Mouse (Mus musculus): ENCODE data around the gene Arap1. TPM values are rescaled to one million over a fixed set of nuclear protein-coding genes. Genes with fewer than 3 reads are reported as not detected.

Arap1 gene
- polyA plus RNA-seq, 1 experiment from 2014 or later, result 29.2 TPM

DNA sequence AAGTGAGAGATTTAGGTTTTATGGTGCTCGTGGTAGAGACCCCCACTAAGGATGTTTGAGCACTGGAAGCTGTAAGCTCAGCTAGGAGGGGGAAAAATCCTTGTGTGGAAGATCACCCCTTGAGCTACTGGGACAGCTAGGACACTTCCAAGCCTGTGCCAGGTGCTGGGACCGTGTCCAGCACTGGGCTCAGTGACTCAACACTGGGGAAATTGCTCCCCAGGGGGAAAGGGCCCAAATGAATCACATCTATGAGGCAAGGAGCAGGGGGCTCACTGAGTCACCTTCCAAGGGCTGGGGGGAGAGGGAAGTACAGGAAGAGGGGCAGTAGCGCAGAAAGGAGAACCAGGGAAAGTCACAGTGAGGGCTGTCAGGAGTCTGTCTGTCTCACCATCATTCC, 102.0 kb downstream of the Arap1 start:
- Histone ChIP-seq H3K9ac (ENCODE audit: low read length) (no peak overlapping the region), H3K9me3 (ENCODE audit: control insufficient read depth, low read length) (no peaks in the 10 kb centered on the region), H3K4me1 (ENCODE audit: control insufficient read depth in 2 of 2, insufficient read depth in 2 of 2, low read length in 2 of 2) (peaks cover 2 to 4% of the 10 kb centered on the region in 2 experiments; a peak in 2 of 4 replicates), H3K4me3 (ENCODE audit: control insufficient read depth in 1 of 2, insufficient read depth in 1 of 2, low read depth in 1 of 2, low read length in 2 of 2) (no peak overlapping the region), H3K27ac (replicated peaks in 1 of 2; ENCODE audit: control insufficient read depth in 1 of 2, insufficient read depth in 1 of 2, low read depth in 2 of 2, low read length in 2 of 2) (no peak overlapping the region), H3K36me3 (ENCODE audit: control insufficient read depth, insufficient read depth, low read length) (no peaks in the 10 kb centered on the region), H3K4me2 (ENCODE audit: low read length) (no peak overlapping the region), H3K27me3 (ENCODE audit: control insufficient read depth, insufficient read depth, low read length) (peaks cover 34% of the 10 kb centered on the region)
- no peak for ATAC-seq (ENCODE audit: insufficient number of reproducible peaks, insufficient read depth, low FRiP score, low read depth)
- WGBS, result 35% methylated on average over 3 of the region's 3 CpGs

DNA sequence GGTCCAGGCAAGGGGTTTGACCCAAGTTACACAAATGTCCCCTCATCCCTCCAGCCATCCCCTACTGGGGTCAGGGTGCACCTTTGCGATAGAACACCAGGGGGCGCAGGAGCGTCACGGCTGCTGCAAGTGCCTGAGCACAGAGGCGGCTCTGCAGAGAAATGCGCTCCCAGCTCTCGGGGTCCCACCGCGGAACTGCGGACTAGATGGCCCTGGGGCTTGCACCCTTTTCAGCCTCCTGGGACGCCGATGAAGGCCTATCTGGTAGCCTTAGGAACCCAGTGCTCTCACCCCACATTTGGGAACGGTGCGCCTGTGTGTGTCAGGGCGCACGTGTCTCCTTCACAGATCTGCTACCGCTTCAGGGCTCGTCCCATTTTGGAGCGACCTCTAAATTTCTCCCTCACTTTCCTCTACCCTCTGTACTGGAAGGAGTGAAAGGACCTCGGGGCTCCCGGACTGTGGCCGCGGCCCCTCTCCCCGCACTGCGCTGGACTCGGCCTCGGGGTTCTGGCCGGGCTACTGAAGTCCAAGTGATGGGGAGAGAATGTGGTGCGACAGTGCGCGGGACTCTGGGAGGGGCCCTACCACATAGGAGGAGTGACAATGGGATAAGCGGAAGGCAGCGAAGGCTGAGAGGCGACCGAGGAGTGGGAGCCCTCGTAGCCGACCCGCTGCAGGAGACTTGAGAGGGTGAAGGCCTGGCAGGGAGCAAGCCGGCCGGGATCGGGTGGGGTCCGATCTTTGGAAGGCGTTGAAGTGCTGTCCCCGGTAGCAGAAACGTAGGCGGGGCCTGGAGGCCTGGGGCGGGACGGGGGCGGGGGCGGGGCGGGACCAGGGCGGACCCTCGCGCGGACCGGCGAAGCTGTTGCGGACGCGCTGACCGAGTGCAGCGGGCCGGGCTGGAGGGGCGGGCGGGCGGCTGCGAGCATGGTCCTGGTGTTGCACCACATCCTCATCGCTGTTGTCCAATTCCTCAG, 102.8 kb downstream of the Arap1 start:
- peak; percentile 68 for ATAC-seq (ENCODE audit: insufficient number of reproducible peaks, insufficient read depth, low FRiP score, low read depth)
- H3K27me3 ChIP-seq (ENCODE audit: control insufficient read depth, insufficient read depth, low read length), result peaks cover 42% of the 10 kb centered on the region
- WGBS, result under 1% methylated on average over 65 of the region's 68 CpGs

DNA sequence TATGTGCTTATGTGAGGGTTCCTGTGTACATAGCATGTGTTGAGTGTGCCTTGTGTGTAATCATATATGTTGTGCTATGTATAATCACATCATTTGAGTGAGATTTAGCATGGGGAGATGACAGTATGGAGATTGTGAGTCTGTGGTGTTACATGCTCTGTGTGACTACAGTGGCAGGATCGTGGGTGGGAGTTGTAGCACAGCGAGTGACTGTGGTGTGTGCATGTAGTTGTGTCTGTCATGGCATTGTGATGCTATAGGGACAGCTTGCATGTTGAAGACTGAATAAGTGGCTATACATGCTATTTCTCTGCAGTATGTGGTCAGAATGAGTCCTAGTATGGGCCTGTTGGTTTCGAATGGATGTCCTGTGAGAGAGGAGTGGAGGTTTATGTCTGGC, 104.8 kb downstream of the Arap1 start:
- H3K4me1 ChIP-seq (ENCODE audit: control insufficient read depth in 2 of 2, insufficient read depth in 2 of 2, low read length in 2 of 2), result peaks cover 2 to 4% of the 10 kb centered on the region in 2 experiments; a peak in 2 of 4 replicates
- H3K9me3 ChIP-seq (ENCODE audit: control insufficient read depth, low read length), result no peaks in the 10 kb centered on the region
- H3K9ac ChIP-seq (ENCODE audit: low read length), result no peak overlapping the region
- peak overlapping the region; percentile 16 to 57; a peak in 2 of 4 replicates for H3K4me3 ChIP-seq (ENCODE audit: control insufficient read depth in 1 of 2, insufficient read depth in 1 of 2, low read depth in 1 of 2, low read length in 2 of 2)
- H3K27me3 ChIP-seq (ENCODE audit: control insufficient read depth, insufficient read depth, low read length), result peaks cover 52% of the 10 kb centered on the region
- peak overlapping the region; percentile 97 for H3K4me2 ChIP-seq (ENCODE audit: low read length)
- H3K27ac ChIP-seq (replicated peaks in 1 of 2; ENCODE audit: control insufficient read depth in 1 of 2, insufficient read depth in 1 of 2, low read depth in 2 of 2, low read length in 2 of 2), result no peak overlapping the region
- no peak for ATAC-seq (ENCODE audit: insufficient number of reproducible peaks, insufficient read depth, low FRiP score, low read depth)
- 73% methylated on average over 3 of the region's 3 CpGs for WGBS
- H3K36me3 ChIP-seq (ENCODE audit: control insufficient read depth, insufficient read depth, low read length), result no peaks in the 10 kb centered on the region

More for the DNA sequence above, 102.8 kb downstream of the Arap1 start:
- peak overlapping the region; percentile 57 to 62 for H3K4me3 ChIP-seq (ENCODE audit: control insufficient read depth in 1 of 2, insufficient read depth in 1 of 2, low read depth in 1 of 2, low read length in 2 of 2)
- no peaks in the 10 kb centered on the region for H3K9me3 ChIP-seq (ENCODE audit: control insufficient read depth, low read length)
- H3K27ac ChIP-seq (replicated peaks in 1 of 2; ENCODE audit: control insufficient read depth in 1 of 2, insufficient read depth in 1 of 2, low read depth in 2 of 2, low read length in 2 of 2), result no peak overlapping the region
- H3K36me3 ChIP-seq (ENCODE audit: control insufficient read depth, insufficient read depth, low read length), result no peaks in the 10 kb centered on the region
- peaks cover 2 to 4% of the 10 kb centered on the region in 2 experiments; a peak in 2 of 4 replicates for H3K4me1 ChIP-seq (ENCODE audit: control insufficient read depth in 2 of 2, insufficient read depth in 2 of 2, low read length in 2 of 2)
- peak overlapping the region; percentile 97 for H3K4me2 ChIP-seq (ENCODE audit: low read length)
- peak overlapping the region; percentile 59 for H3K9ac ChIP-seq (ENCODE audit: low read length)

DNA sequence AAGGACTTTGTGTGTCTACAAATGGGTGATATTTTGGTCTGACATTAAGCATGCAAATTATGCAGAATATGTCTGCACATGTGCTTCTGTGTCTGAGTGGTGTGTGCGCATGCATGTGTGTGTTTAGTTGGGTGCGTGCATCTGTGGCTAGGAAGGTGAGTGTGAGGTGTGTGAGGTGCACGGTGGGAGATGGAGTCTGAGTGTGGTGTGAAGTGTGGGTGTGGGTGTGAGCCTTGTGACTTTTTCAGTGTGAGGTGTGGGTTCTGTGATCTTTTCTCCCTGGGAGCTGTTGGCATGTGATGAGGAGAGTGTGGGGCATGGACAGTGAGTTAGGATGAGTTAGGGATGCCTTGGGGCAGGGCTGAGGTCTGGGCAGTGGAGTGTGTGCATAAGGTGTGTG, 105.4 kb downstream of the Arap1 start:
- WGBS, result 83% methylated on average over 3 of the region's 3 CpGs
- Histone ChIP-seq H3K4me1 (ENCODE audit: control insufficient read depth in 2 of 2, insufficient read depth in 2 of 2, low read length in 2 of 2) (peaks cover 2 to 4% of the 10 kb centered on the region in 2 experiments; a peak in 2 of 4 replicates), H3K27me3 (ENCODE audit: control insufficient read depth, insufficient read depth, low read length) (peaks cover 52% of the 10 kb centered on the region), H3K4me2 (ENCODE audit: low read length) (peak overlapping the region; percentile 97; the same call in 1 of the 2 replicates), H3K36me3 (ENCODE audit: control insufficient read depth, insufficient read depth, low read length) (no peaks in the 10 kb centered on the region), H3K9me3 (ENCODE audit: control insufficient read depth, low read length) (no peaks in the 10 kb centered on the region), H3K9ac (ENCODE audit: low read length) (no peak overlapping the region), H3K27ac (replicated peaks in 1 of 2; ENCODE audit: control insufficient read depth in 1 of 2, insufficient read depth in 1 of 2, low read depth in 2 of 2, low read length in 2 of 2) (no peak overlapping the region), H3K4me3 (ENCODE audit: control insufficient read depth in 1 of 2, insufficient read depth in 1 of 2, low read depth in 1 of 2, low read length in 2 of 2) (no peak overlapping the region)
- ATAC-seq (ENCODE audit: insufficient number of reproducible peaks, insufficient read depth, low FRiP score, low read depth), result no peak

DNA sequence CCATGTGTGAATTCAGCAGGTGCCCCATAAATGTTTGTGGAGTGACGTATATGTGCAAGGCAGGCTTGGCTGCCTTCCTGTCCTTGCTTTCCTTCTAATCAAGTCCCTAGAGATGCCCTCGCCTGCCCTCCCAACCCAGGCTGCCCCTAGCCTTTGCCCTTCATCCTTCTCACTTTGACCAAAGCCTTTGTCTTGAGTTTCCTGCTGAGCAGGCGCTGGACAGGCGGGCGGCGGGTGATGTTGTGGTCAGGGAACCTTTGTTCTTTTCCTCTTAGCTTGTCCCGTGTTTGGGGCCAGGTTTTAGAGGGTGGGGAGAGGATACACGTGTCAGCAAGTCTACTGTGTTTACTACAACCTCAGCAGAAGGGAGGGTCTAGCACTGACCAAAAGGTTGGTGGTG, 105.9 kb downstream of the Arap1 start:
- H3K4me2 ChIP-seq (ENCODE audit: low read length), result no peak overlapping the region
- no peaks in the 10 kb centered on the region for H3K36me3 ChIP-seq (ENCODE audit: control insufficient read depth, insufficient read depth, low read length)
- 34% methylated on average over 8 of the region's 8 CpGs for WGBS
- H3K4me3 ChIP-seq (ENCODE audit: control insufficient read depth in 1 of 2, insufficient read depth in 1 of 2, low read depth in 1 of 2, low read length in 2 of 2), result no peak overlapping the region
- H3K27ac ChIP-seq (replicated peaks in 1 of 2; ENCODE audit: control insufficient read depth in 1 of 2, insufficient read depth in 1 of 2, low read depth in 2 of 2, low read length in 2 of 2), result no peak overlapping the region
- H3K9ac ChIP-seq (ENCODE audit: low read length), result no peak overlapping the region
- peaks cover 52% of the 10 kb centered on the region for H3K27me3 ChIP-seq (ENCODE audit: control insufficient read depth, insufficient read depth, low read length)
- peaks cover 2 to 4% of the 10 kb centered on the region in 2 experiments; a peak in 2 of 4 replicates for H3K4me1 ChIP-seq (ENCODE audit: control insufficient read depth in 2 of 2, insufficient read depth in 2 of 2, low read length in 2 of 2)
- H3K9me3 ChIP-seq (ENCODE audit: control insufficient read depth, low read length), result no peaks in the 10 kb centered on the region
- ATAC-seq (ENCODE audit: insufficient number of reproducible peaks, insufficient read depth, low FRiP score, low read depth), result no peak

DNA sequence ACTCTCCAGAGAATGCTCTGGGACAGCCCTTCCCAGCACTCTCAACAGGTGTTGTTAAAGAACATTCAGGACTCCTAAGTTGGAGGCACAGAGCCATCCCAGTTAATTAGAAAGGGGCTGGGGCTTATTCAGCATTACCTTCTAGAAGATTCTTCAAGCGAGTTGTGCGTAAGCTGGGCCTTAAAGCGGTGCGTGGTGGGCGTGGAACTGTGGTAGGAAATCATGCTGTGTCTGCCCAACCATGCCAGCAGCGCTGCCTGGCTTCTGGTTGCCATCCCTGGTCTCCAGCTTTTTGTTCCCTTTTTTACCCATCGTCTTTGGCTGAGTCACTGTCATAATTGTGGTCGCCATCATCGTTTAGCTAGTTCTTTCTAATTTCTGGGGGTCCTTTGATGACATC, 106.6 kb downstream of the Arap1 start:
- H3K36me3 ChIP-seq (ENCODE audit: control insufficient read depth, insufficient read depth, low read length), result no peaks in the 10 kb centered on the region
- H3K4me2 ChIP-seq (ENCODE audit: low read length), result no peak overlapping the region
- peaks cover 2 to 4% of the 10 kb centered on the region in 2 experiments; a peak in 2 of 4 replicates for H3K4me1 ChIP-seq (ENCODE audit: control insufficient read depth in 2 of 2, insufficient read depth in 2 of 2, low read length in 2 of 2)
- H3K27me3 ChIP-seq (ENCODE audit: control insufficient read depth, insufficient read depth, low read length), result peaks cover 50% of the 10 kb centered on the region
- H3K9me3 ChIP-seq (ENCODE audit: control insufficient read depth, low read length), result no peaks in the 10 kb centered on the region
- ATAC-seq (ENCODE audit: insufficient number of reproducible peaks, insufficient read depth, low FRiP score, low read depth), result no peak
- WGBS, result 81% methylated on average over 9 of the region's 9 CpGs
- H3K4me3 ChIP-seq (ENCODE audit: control insufficient read depth in 1 of 2, insufficient read depth in 1 of 2, low read depth in 1 of 2, low read length in 2 of 2), result no peak overlapping the region
- H3K27ac ChIP-seq (replicated peaks in 1 of 2; ENCODE audit: control insufficient read depth in 1 of 2, insufficient read depth in 1 of 2, low read depth in 2 of 2, low read length in 2 of 2), result no peak overlapping the region
- H3K9ac ChIP-seq (ENCODE audit: low read length), result no peak overlapping the region

DNA sequence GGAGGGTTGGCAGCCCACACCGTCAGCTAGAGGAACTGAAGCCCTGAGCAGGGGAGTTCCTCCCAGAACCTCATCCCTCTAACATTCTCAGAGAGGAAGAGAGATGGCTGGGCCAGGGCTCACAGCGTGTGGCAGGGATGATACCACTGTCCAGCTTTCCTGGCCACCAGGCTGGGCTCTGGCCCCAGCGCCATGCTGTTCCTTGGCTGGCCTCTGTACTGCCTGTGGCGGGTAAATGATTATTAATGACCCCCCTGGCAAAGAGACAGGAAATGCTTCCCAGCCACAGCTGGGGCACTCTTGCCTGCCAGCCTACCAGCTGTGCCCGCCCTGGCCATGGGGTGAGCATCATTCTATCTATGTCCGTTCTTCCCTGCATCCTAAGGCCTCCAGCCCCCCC, 107.3 kb downstream of the Arap1 start:
- H3K4me3 ChIP-seq (ENCODE audit: control insufficient read depth in 1 of 2, insufficient read depth in 1 of 2, low read depth in 1 of 2, low read length in 2 of 2), result no peak overlapping the region
- no peak overlapping the region for H3K4me2 ChIP-seq (ENCODE audit: low read length)
- 77% methylated on average over 6 of the region's 6 CpGs for WGBS
- H3K27ac ChIP-seq (replicated peaks in 1 of 2; ENCODE audit: control insufficient read depth in 1 of 2, insufficient read depth in 1 of 2, low read depth in 2 of 2, low read length in 2 of 2), result no peak overlapping the region
- no peaks in the 10 kb centered on the region for H3K9me3 ChIP-seq (ENCODE audit: control insufficient read depth, low read length)
- peaks cover 45% of the 10 kb centered on the region for H3K27me3 ChIP-seq (ENCODE audit: control insufficient read depth, insufficient read depth, low read length)
- H3K36me3 ChIP-seq (ENCODE audit: control insufficient read depth, insufficient read depth, low read length), result no peaks in the 10 kb centered on the region
- peaks cover 6% of the 10 kb centered on the region in 2 experiments; a peak in 3 of 4 replicates for H3K4me1 ChIP-seq (ENCODE audit: control insufficient read depth in 2 of 2, insufficient read depth in 2 of 2, low read length in 2 of 2)
- ATAC-seq (ENCODE audit: insufficient number of reproducible peaks, insufficient read depth, low FRiP score, low read depth), result no peak
- no peak overlapping the region for H3K9ac ChIP-seq (ENCODE audit: low read length)

Measured in heart, embryonic 14.5 days (tissue).